Mouse (Mus musculus) lung, embryonic 16.5 days (tissue): Measurements from ENCODE around the gene Rnf111. TPM values are rescaled to one million over a fixed set of nuclear protein-coding genes. Genes with fewer than 3 reads are reported as not detected.

Experiments
- ATAC-seq: fragments of 200-750 bp; cut with Nextera tagmentation; 2 replicates; pipeline ENCODE4 v1.8.0; 2017; ENCODE audit warnings: low read depth, mild to moderate bottlenecking, moderate library complexity
- H3K27ac ChIP-seq: fragments of 300-500 bp; sonication (generic); 2 replicates; pipeline ENCODE4 v1.5.1; 2014; ENCODE audit warnings: mild to moderate bottlenecking, control low read depth, low read length
- H3K27me3 ChIP-seq: fragments of 300-500 bp; sonication (generic); 2 replicates; pipeline ENCODE4 v1.6.1; 2014; ENCODE audit warnings: low read depth, low read length, mixed read lengths; ENCODE audit not compliant: control insufficient read depth, insufficient read depth
- H3K36me3 ChIP-seq: fragments of 300-500 bp; sonication (generic); 2 replicates; pipeline ENCODE4 v1.6.1; 2014; ENCODE audit warnings: low read length; ENCODE audit not compliant: control insufficient read depth, insufficient read depth
- H3K4me1 ChIP-seq: fragments of 300-500 bp; sonication (generic); replicated peaks from 2 replicates; pipeline ENCODE4 v1.6.1; 2014; ENCODE audit warnings: low read length, mixed read lengths; ENCODE audit not compliant: control insufficient read depth, insufficient read depth
- H3K4me2 ChIP-seq: fragments of 300-500 bp; sonication (generic); 2 replicates; pipeline ENCODE4 v1.6.1; 2014; ENCODE audit warnings: low read depth, low read length, control low read depth
- H3K4me3 ChIP-seq: fragments of 300-500 bp; sonication (generic); 2 replicates; pipeline ENCODE4 v1.5.1; 2014; ENCODE audit warnings: mild to moderate bottlenecking, low read length, control low read depth
- H3K9ac ChIP-seq: fragments of 300-500 bp; sonication (generic); 2 replicates; pipeline ENCODE4 v1.6.1; 2014; ENCODE audit warnings: low read length, control low read depth
- H3K9me3 ChIP-seq: fragments of 300-500 bp; sonication (generic); 2 replicates; pipeline ENCODE4 v1.6.1; 2016; ENCODE audit warnings: low read length; ENCODE audit not compliant: control insufficient read depth
- WGBS: fragments of 180-500 bp; shearing (Covaris S2); extraction: QIAGEN DNeasy Blood & Tissue Kit; methylation state at CpG from one replicate; pipeline ENCODE4 v1.1.7; 2014; 5-methylcytosine and 5-hydroxymethylcytosine counted together
- polyA plus RNA-seq: library from polyadenylated mRNA; unstranded; fragments of >200 nt; fragmentation: Nextera tagmentation; extraction: Ambion mirVana; gene quantifications from 2 replicates; pipeline ENCODE4 v1.2.1, GENCODE M21; 2015

Rnf111 gene
- polyA plus RNA-seq, 1 experiment from 2014 or later = 25.2 TPM

GRCm38 (mm10) chr9:70395617-70396016 lies 107.9 kb downstream of the Rnf111 start:
- no peak for ATAC-seq
- H3K9ac ChIP-seq = no peak overlapping the region
- no peaks in the 10 kb centered on the region for H3K4me1 ChIP-seq
- H3K27me3 ChIP-seq = no peaks in the 10 kb centered on the region
- H3K4me2 ChIP-seq = no peak overlapping the region
- H3K36me3 ChIP-seq = peaks cover 18% of the 10 kb centered on the region
- no peak overlapping the region for H3K4me3 ChIP-seq
- WGBS = 84% methylated on average over 12 of the region's 12 CpGs
- H3K9me3 ChIP-seq = no peaks in the 10 kb centered on the region
- H3K27ac ChIP-seq = no peak overlapping the region

- WGBS = 18% methylated on average over 6 of the region's 6 CpGs
- H3K36me3 ChIP-seq = peaks cover 20% of the 10 kb centered on the region
- no peaks in the 10 kb centered on the region for H3K27me3 ChIP-seq
- no peak overlapping the region for H3K4me3 ChIP-seq
- H3K27ac ChIP-seq = no peak overlapping the region
- no peaks in the 10 kb centered on the region for H3K9me3 ChIP-seq
- no peak overlapping the region for H3K4me2 ChIP-seq
- ATAC-seq = peak; percentile 34; the same call in 1 of the 2 replicates
- no peaks in the 10 kb centered on the region for H3K4me1 ChIP-seq
- no peak overlapping the region for H3K9ac ChIP-seq
These were observed 111.0 kb downstream of the Rnf111 start for GRCm38 (mm10) chr9:70392563-70392907.

GRCm38 (mm10) chr9:70391660-70392562 lies 111.6 kb downstream of the Rnf111 start:
- no peaks in the 10 kb centered on the region for H3K4me1 ChIP-seq
- H3K27me3 ChIP-seq = no peaks in the 10 kb centered on the region
- no peak overlapping the region for H3K4me2 ChIP-seq
- H3K36me3 ChIP-seq = peaks cover 20% of the 10 kb centered on the region
- WGBS = 63% methylated on average over 12 of the region's 12 CpGs
- no peak overlapping the region for H3K9ac ChIP-seq
- H3K4me3 ChIP-seq = no peak overlapping the region
- no peak for ATAC-seq
- H3K27ac ChIP-seq = no peak overlapping the region
- H3K9me3 ChIP-seq = no peaks in the 10 kb centered on the region

DNA sequence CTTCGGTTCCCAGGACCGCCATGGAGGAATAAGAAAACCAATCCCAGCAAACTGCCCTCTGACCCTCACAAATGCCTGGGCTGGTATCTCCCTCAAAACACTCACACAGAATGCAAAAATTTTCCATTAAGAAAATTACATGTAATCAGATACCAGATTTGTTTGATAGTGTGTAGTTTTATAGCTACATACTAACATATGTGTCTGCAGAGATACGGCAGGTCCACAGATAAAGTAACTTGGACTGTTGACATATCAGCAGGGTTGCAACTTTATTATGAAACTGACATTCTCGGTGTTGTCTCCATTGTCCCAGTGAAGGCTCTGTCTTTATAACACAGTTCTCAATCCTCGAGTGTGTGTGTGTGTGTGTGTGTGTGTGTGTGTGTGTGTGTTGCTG lies 112.5 kb downstream of the Rnf111 start:
- no peak for ATAC-seq
- no peaks in the 10 kb centered on the region for H3K27me3 ChIP-seq
- no peak overlapping the region for H3K27ac ChIP-seq
- H3K4me2 ChIP-seq = no peak overlapping the region
- H3K9ac ChIP-seq = no peak overlapping the region
- no peak overlapping the region for H3K4me3 ChIP-seq
- H3K4me1 ChIP-seq = no peaks in the 10 kb centered on the region
- H3K36me3 ChIP-seq = peaks cover 13% of the 10 kb centered on the region
- no peaks in the 10 kb centered on the region for H3K9me3 ChIP-seq
- 85% methylated on average over 5 of the region's 5 CpGs for WGBS

DNA sequence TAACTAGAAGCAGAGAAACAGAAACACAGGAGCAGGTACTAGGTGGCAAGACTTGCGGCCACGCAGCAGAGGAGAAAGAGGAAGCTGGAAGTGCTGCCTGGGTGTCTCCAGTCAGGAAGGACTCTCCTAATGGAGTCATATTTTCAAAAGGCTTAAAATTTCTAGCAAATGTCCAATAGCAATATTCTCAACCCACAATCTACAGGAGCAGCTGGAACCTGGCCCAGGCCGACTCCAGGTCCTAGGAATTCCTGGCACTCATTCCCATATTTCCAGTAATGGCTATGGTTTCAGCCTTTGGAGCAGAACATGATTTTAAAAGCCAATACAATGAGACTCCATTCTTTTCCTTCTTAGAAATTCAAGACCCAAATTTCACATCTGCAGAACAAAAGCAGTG lies 114.0 kb downstream of the Rnf111 start:
- Histone ChIP-seq H3K27ac (no peak overlapping the region), H3K9ac (no peak overlapping the region), H3K4me1 (no peaks in the 10 kb centered on the region), H3K9me3 (no peaks in the 10 kb centered on the region), H3K36me3 (peaks cover 14% of the 10 kb centered on the region), H3K27me3 (no peaks in the 10 kb centered on the region), H3K4me2 (no peak overlapping the region), H3K4me3 (no peak overlapping the region)
- 80% methylated on average over 3 of the region's 3 CpGs for WGBS
- ATAC-seq = no peak

- Histone ChIP-seq H3K4me1 (no peaks in the 10 kb centered on the region), H3K27ac (no peak overlapping the region), H3K36me3 (peaks cover 19% of the 10 kb centered on the region), H3K4me2 (no peak overlapping the region), H3K9ac (no peak overlapping the region), H3K4me3 (no peak overlapping the region), H3K9me3 (no peaks in the 10 kb centered on the region), H3K27me3 (no peaks in the 10 kb centered on the region)
- no peak for ATAC-seq
- WGBS = 84% methylated on average over 4 of the region's 4 CpGs
These were observed 116.0 kb downstream of the Rnf111 start for GRCm38 (mm10) chr9:70387410-70388119.

- Histone ChIP-seq H3K27ac (no peak overlapping the region), H3K36me3 (peaks cover 16% of the 10 kb centered on the region), H3K4me2 (no peak overlapping the region), H3K4me1 (no peaks in the 10 kb centered on the region), H3K27me3 (no peaks in the 10 kb centered on the region), H3K9ac (no peak overlapping the region), H3K4me3 (no peak overlapping the region), H3K9me3 (no peaks in the 10 kb centered on the region)
- 69% methylated on average over 18 of the region's 18 CpGs for WGBS
- no peak for ATAC-seq
These were observed 118.4 kb downstream of the Rnf111 start for GRCm38 (mm10) chr9:70384958-70385728.

DNA sequence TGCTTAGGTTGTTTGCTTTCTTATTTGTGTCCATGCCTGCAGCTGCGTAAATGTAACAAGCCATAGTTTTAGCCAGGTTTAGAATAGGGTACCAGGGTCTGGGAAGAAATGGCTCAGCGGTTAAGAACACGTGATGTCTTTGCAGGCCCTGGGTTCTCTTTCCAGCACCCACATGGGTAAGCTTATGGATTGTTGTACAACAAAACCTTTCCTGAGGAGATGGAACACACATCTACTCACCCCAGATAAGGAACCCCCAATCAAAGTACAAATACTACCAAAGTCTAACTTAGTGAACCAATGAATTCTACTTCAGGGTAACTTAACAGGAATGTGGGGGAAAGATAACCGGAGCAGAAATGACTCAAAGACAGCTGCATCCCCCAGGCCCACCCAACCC lies 119.0 kb downstream of the Rnf111 start:
- 94% methylated on average over 4 of the region's 4 CpGs for WGBS
- Histone ChIP-seq H3K27ac (no peak overlapping the region), H3K9me3 (no peaks in the 10 kb centered on the region), H3K9ac (no peak overlapping the region), H3K27me3 (no peaks in the 10 kb centered on the region), H3K36me3 (peaks cover 13% of the 10 kb centered on the region), H3K4me1 (no peaks in the 10 kb centered on the region), H3K4me2 (no peak overlapping the region), H3K4me3 (no peak overlapping the region)
- ATAC-seq = no peak

DNA sequence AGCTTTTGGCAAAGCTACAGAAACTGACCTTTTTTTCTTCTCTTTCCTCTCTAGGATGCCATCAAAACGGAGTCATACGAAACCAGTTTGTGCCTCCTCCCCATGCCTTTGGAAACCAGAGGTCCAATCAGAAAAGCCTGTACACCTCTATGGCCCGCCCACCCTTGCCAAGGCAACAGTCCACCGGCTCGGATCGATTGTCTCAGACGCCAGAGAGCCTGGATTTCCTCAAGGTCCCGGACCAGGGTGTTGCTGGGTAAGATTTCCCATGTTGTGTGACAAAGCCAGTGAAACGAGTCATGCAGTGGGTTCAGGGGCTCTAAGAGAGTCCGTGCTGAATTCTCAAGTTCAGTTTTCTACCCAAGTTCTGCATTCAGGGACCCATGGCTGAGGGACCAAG lies 119.8 kb downstream of the Rnf111 start:
- no peaks in the 10 kb centered on the region for H3K9me3 ChIP-seq
- WGBS = 70% methylated on average over 10 of the region's 10 CpGs
- peaks cover 14% of the 10 kb centered on the region for H3K36me3 ChIP-seq
- H3K9ac ChIP-seq = no peak overlapping the region
- H3K27ac ChIP-seq = no peak overlapping the region
- H3K4me1 ChIP-seq = no peaks in the 10 kb centered on the region
- H3K27me3 ChIP-seq = no peaks in the 10 kb centered on the region
- no peak overlapping the region for H3K4me3 ChIP-seq
- no peak for ATAC-seq
- no peak overlapping the region for H3K4me2 ChIP-seq
